Mouse (Mus musculus) naive thymus-derived CD4-positive, alpha-beta T cell, adult 2 months (primary cell): Measurements from ENCODE around the gene Mlana.

Experiments
- DNase-seq: peaks from one replicate; pipeline ENCODE4 v3.0.0-alpha.2; 2011; ENCODE audit warnings: low read depth

Mlana gene

GRCm38 (mm10) chr19:29675562-29676078, 22.0 kb upstream of the Mlana start:
- no peak for DNase-seq

- DNase-seq: no peak
Measured at GRCm38 (mm10) chr19:29676479-29677193, 21.0 kb upstream of the Mlana start.

GRCm38 (mm10) chr19:29678181-29678778, 19.3 kb upstream of the Mlana start:
- no peak for DNase-seq

- DNase-seq: no peak
Measured at GRCm38 (mm10) chr19:29680182-29681152, 17.2 kb upstream of the Mlana start.

- DNase-seq: peak; percentile 85
Measured at GRCm38 (mm10) chr19:29683844-29684540, 13.6 kb upstream of the Mlana start.

- DNase-seq: no peak
Measured at GRCm38 (mm10) chr19:29695071-29695470, 2.6 kb upstream of the Mlana start.

- DNase-seq: no peak
Measured at GRCm38 (mm10) chr19:29696309-29696708, 1.3 kb upstream of the Mlana start.

GRCm38 (mm10) chr19:29696840-29697239, 784 bp upstream of the Mlana start:
- no peak for DNase-seq

- DNase-seq: no peak
Measured at GRCm38 (mm10) chr19:29701707-29702106, 4.1 kb downstream of the Mlana start.

- no peak for DNase-seq
Measured at GRCm38 (mm10) chr19:29704436-29704835, 6.8 kb downstream of the Mlana start.

GRCm38 (mm10) chr19:29707314-29707898, 9.8 kb downstream of the Mlana start:
- DNase-seq: no peak

GRCm38 (mm10) chr19:29708003-29708402, 10.4 kb downstream of the Mlana start:
- DNase-seq: peak; percentile 55

- DNase-seq: no peak
Measured at GRCm38 (mm10) chr19:29708461-29708860, 10.8 kb downstream of the Mlana start.

- DNase-seq: no peak
Measured at GRCm38 (mm10) chr19:29709461-29709860, 11.8 kb downstream of the Mlana start.

- no peak for DNase-seq
Measured at GRCm38 (mm10) chr19:29713451-29713850, 15.8 kb downstream of the Mlana start.

- DNase-seq: peak; percentile 9
Measured at GRCm38 (mm10) chr19:29717854-29718253, 20.2 kb downstream of the Mlana start.

- no peak for DNase-seq
Measured at GRCm38 (mm10) chr19:29718476-29718875, 20.9 kb downstream of the Mlana start.

GRCm38 (mm10) chr19:29735421-29735820, 37.8 kb downstream of the Mlana start:
- DNase-seq: no peak

- peak; percentile 13 for DNase-seq
Measured at GRCm38 (mm10) chr19:29739608-29740007, 42.0 kb downstream of the Mlana start.

- no peak for DNase-seq
Measured at GRCm38 (mm10) chr19:29740661-29741060, 43.0 kb downstream of the Mlana start.

- DNase-seq: no peak
Measured at GRCm38 (mm10) chr19:29743531-29743930, 45.9 kb downstream of the Mlana start.
